Mouse (Mus musculus) kidney, postnatal 0 days (tissue): Measurements from ENCODE around the gene Ern1. TPM values are rescaled to one million over a fixed set of nuclear protein-coding genes. Genes with fewer than 3 reads are reported as not detected.
A peak's percentile ranks its signal among the peaks of the same experiment; 100 is the strongest.
"Not testable (repeated sequence)": the region's sequence is repeated elsewhere in the genome, so short reads cannot be mapped to it uniquely, and the experiment has no call there.

Experiments used
- ATAC-seq: fragments of 200-750 bp; cut with Nextera tagmentation; replicated peaks from 2 replicates; pipeline ENCODE4 v1.8.0; 2017; ENCODE audit warnings: low read depth, moderate number of reproducible peaks, moderate TSS enrichment, moderate library complexity; ENCODE audit not compliant: low FRiP score
- DNase-seq: peaks from one replicate; pipeline ENCODE4 v3.0.0-alpha.2; 2016; ENCODE audit warnings: low spot score
- H3K27ac ChIP-seq: fragments of 300-500 bp; sonication (generic); 2 replicates; pipeline ENCODE4 v1.5.1; 2014; ENCODE audit warnings: mild to moderate bottlenecking
- H3K27me3 ChIP-seq: fragments of 300-500 bp; sonication (generic); 2 replicates; pipeline ENCODE4 v1.6.1; 2014; ENCODE audit warnings: low read length, mixed read lengths; ENCODE audit not compliant: insufficient read depth
- H3K36me3 ChIP-seq: fragments of 300-500 bp; sonication (generic); 2 replicates; pipeline ENCODE4 v1.6.1; 2014; ENCODE audit warnings: low read length, mixed read lengths; ENCODE audit not compliant: insufficient read depth
- H3K4me1 ChIP-seq: fragments of 300-500 bp; sonication (generic); replicated peaks from 2 replicates; pipeline ENCODE4 v1.6.1; 2014; ENCODE audit warnings: antibody characterized with exemption, low read length, mixed read lengths; ENCODE audit not compliant: insufficient read depth
- H3K4me2 ChIP-seq: fragments of 300-500 bp; sonication (generic); 2 replicates; pipeline ENCODE4 v1.6.1; 2014; ENCODE audit warnings: mild to moderate bottlenecking, low read length, moderate library complexity, mixed read lengths
- H3K4me3 ChIP-seq: fragments of 300-500 bp; sonication (generic); replicated peaks from 2 replicates; pipeline ENCODE4 v1.5.1; 2014; ENCODE audit warnings: low read depth, low read length
- H3K9ac ChIP-seq: fragments of 300-500 bp; sonication (generic); 2 replicates; pipeline ENCODE4 v1.6.1; 2014; ENCODE audit warnings: low read depth, low read length
- H3K9me3 ChIP-seq: fragments of 300-500 bp; sonication (generic); replicated peaks from 2 replicates; pipeline ENCODE4 v1.6.1; 2016; ENCODE audit warnings: low read length, inconsistent platforms, mixed read lengths
- CTCF ChIP-seq: IDR thresholded peaks from 2 replicates; pipeline ENCODE4 v1.5.1; 2016; ENCODE audit warnings: antibody characterized with exemption, low read depth, mild to moderate bottlenecking, moderate library complexity
- WGBS: fragments of 180-500 bp; shearing (Covaris S2); extraction: QIAGEN DNeasy Blood & Tissue Kit; methylation state at CpG from one replicate; pipeline ENCODE4 v1.1.7; 2014; 5-methylcytosine and 5-hydroxymethylcytosine counted together
- polyA plus RNA-seq: library from polyadenylated mRNA; unstranded; fragments of >200 nt; fragmentation: Nextera tagmentation; extraction: Ambion mirVana; gene quantifications from 2 replicates; pipeline ENCODE4 v1.2.1, GENCODE M21; 2015

The Ern1 gene
- polyA plus RNA-seq, 1 experiment from 2014 or later = 3.3 TPM

DNA sequence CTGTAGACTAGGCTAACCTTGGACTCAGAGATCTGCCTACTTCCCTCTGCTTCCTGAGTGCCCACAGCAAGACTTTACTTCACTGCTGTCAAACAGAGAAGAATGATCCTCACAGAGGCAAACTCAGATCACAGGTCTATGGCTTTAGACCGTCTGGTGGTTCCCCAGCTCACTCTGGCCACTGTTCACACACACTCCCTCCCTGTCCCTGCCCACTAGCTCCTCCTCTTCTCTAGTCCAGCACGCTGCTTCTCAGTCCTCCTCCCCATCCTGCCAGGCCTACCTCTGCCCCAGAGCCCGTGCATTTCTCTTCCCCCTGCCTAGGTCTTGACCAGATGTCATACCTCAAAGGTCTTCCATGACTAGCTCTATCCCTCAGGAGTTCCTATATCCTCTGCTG lies 44.0 kb downstream of the Ern1 start:
- Histone ChIP-seq H3K9me3 (no peaks in the 10 kb centered on the region), H3K27me3 (no peaks in the 10 kb centered on the region), H3K27ac (no peak overlapping the region), H3K9ac (no peak overlapping the region), H3K36me3 (no peaks in the 10 kb centered on the region), H3K4me3 (no peak overlapping the region), H3K4me2 (no peak overlapping the region), H3K4me1 (no peaks in the 10 kb centered on the region)
- 28% methylated on average over 3 of the region's 3 CpGs for WGBS
- DNase-seq (no peak), ATAC-seq (no peak)
- no peak for TF ChIP-seq CTCF

DNA sequence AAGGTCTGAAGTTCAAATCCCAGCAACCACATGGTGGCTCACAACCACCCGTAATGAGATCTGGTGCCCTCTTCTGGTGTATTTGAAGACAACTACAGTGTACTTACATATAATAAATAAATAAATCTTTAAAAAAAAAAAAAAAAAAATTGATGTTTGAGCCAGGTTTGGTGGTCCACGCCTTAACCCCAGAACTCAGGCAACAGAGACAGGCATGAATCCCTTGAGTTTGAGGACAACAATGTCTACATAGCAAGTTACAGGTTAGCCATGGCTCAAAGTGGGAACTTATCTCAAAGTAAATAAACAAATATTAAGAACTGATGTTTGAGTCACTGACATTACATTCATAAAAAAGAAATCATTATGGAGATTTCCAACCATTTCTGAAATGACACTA lies 45.1 kb downstream of the Ern1 start:
- H3K9me3 ChIP-seq, H3K36me3 ChIP-seq, H3K4me1 ChIP-seq, H3K27ac ChIP-seq, H3K4me2 ChIP-seq, H3K9ac ChIP-seq, H3K27me3 ChIP-seq, H3K4me3 ChIP-seq, DNase-seq, ATAC-seq: not testable (repeated sequence)
- WGBS = 87% methylated on average over 2 of the region's 2 CpGs
- TF ChIP-seq CTCF = peak; percentile 31

DNA sequence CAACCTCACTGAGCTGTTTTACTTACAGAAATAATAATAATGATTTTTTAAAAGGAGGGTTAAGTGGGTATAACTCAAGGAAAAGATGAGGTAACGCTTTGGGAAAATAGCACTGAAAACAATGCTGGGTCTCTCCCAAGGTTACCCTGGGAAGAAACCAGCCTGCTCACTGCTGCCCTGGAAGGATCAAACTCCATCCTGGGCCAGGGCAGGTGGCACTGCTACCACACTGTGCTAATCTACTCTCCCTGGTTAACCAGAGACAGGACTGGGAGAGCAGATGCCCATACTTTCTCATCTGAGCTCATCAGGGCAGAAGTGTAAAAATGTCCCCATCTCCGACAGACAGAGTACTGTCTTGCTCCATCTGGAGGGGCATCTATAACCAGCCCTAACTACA lies 47.3 kb downstream of the Ern1 start:
- Histone ChIP-seq H3K4me2 (no peak overlapping the region), H3K27ac (no peak overlapping the region), H3K36me3 (no peaks in the 10 kb centered on the region), H3K4me1 (no peaks in the 10 kb centered on the region), H3K4me3 (no peak overlapping the region), H3K9me3 (no peaks in the 10 kb centered on the region), H3K9ac (no peak overlapping the region), H3K27me3 (no peaks in the 10 kb centered on the region)
- ATAC-seq (no peak), DNase-seq (no peak)
- TF ChIP-seq CTCF = no peak
- 90% methylated on average over 2 of the region's 2 CpGs for WGBS

DNA sequence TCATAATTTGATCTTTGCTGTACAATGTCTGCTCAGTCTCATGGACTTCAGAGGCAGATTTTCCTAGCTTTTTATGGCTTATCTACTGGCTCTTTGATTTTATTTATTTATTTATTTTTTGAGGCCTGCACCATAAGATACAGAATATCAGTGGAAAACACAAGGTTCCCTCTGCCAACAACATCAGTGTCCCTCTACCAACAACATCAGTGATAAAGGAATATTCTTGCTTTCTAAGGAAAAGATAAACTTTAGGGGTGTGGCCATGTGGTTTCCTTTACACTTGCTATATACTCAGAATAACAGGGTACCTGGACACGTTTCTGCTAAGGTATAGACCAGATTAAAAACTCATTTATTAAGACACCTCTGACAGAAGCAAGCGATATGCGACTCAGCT lies 48.3 kb downstream of the Ern1 start:
- no peak overlapping the region for H3K27ac ChIP-seq
- ATAC-seq (no peak), DNase-seq (no peak)
- no peak overlapping the region for H3K4me3 ChIP-seq
- WGBS = 76% methylated on average over 3 of the region's 3 CpGs
- H3K4me1 ChIP-seq = no peaks in the 10 kb centered on the region
- H3K9me3 ChIP-seq = no peaks in the 10 kb centered on the region
- TF ChIP-seq CTCF = no peak
- no peak overlapping the region for H3K4me2 ChIP-seq
- H3K36me3 ChIP-seq = no peaks in the 10 kb centered on the region
- no peaks in the 10 kb centered on the region for H3K27me3 ChIP-seq
- no peak overlapping the region for H3K9ac ChIP-seq

DNA sequence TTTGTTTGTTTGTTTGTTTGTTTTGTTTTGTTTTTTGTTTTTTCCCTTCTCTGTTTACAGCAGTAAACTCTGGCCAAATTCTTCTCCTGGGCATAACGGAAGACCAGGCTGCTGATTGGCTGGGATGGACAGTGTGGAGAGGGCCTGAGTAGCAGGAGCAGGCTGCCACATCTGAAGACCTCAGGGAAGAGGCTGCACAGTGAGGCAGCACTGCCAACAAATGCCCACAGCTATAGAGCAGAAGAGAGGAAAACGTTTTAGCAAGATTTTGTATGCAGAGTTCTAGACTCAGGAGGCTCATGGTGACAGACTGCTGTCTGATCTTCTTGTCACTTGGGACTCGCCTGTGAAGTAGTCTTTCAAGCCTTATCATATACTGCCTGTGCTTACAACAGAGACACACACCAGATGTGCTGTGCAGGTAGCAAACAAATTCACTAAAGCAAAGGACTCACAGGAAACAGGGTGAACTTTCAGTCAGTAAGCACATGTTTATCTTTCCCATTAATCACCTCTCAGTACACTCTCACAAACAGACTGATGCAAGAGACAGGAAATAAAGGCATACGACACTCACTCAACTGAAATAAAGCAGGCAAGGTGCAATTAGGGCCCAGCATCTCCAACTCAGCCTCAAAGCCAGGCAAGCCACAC lies 49.0 kb downstream of the Ern1 start:
- no peak for TF ChIP-seq CTCF
- no peaks in the 10 kb centered on the region for H3K4me1 ChIP-seq
- ATAC-seq (no peak), DNase-seq (peak; percentile 22)
- H3K4me3 ChIP-seq = no peak overlapping the region
- no peaks in the 10 kb centered on the region for H3K27me3 ChIP-seq
- no peak overlapping the region for H3K9ac ChIP-seq
- H3K36me3 ChIP-seq = no peaks in the 10 kb centered on the region
- no peaks in the 10 kb centered on the region for H3K9me3 ChIP-seq
- H3K27ac ChIP-seq = no peak overlapping the region
- 49% methylated on average over 4 of the region's 4 CpGs for WGBS
- H3K4me2 ChIP-seq = no peak overlapping the region

DNA sequence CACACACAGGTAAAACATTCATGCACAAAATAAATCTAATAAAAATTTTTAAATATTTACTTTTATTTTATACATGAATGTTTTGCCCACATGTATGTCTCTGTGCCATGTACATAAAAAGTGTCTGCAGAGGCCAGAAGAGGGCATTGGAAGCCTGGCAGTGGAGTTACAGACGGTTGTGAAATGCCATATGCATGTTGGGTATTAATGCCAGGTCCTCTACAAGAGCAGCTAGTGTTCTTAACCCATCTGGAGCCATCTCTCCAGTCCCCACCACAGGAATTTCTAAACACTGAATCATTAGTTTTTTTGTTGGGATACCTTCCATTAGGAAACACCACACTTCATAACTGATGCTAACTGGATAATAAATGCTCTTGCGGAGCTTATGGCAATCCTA lies 50.1 kb downstream of the Ern1 start:
- H3K36me3 ChIP-seq = 0 out of 2 replicates have a peak, but pooled peaks cover 2% of the 10 kb centered on the region
- no peak overlapping the region for H3K4me3 ChIP-seq
- H3K27me3 ChIP-seq = no peaks in the 10 kb centered on the region
- DNase-seq = no peak
- H3K9ac ChIP-seq = no peak overlapping the region
- WGBS = 97% methylated on average over 2 of the region's 2 CpGs
- no peak for ATAC-seq
- no peak overlapping the region for H3K4me2 ChIP-seq
- H3K4me1 ChIP-seq = no peaks in the 10 kb centered on the region
- TF ChIP-seq CTCF = peak; percentile 16; the same call in 1 of the 2 replicates
- H3K9me3 ChIP-seq = no peaks in the 10 kb centered on the region
- H3K27ac ChIP-seq = no peak overlapping the region

DNA sequence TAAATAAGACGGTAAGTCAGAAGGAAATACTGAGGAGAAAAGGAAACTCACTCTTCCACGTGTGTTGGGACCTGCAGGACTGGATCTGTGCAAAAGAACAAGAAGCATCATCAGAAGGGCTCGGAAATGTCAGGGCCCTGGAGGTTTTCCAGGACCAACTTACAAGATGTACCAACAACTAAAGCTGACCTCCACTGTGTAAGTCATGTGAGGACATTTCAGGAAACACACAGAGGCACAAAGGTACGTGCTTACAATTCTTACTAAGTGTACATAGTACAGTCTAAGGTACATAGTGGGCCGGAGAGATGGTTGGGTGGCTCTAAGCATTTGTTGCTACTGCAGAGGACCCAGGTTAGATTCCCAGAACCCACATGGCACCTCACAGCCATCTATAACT lies 50.6 kb downstream of the Ern1 start:
- Histone ChIP-seq H3K36me3 (0 out of 2 replicates have a peak, but pooled peaks cover 2% of the 10 kb centered on the region), H3K27me3 (no peaks in the 10 kb centered on the region), H3K9me3 (no peaks in the 10 kb centered on the region), H3K9ac (no peak overlapping the region), H3K27ac (no peak overlapping the region), H3K4me2 (no peak overlapping the region), H3K4me1 (no peaks in the 10 kb centered on the region), H3K4me3 (no peak overlapping the region)
- 85% methylated on average over 5 of the region's 5 CpGs for WGBS
- DNase-seq (no peak), ATAC-seq (no peak)
- TF ChIP-seq CTCF = no peak
